ENCODE assay signal across 22 mouse cellular contexts in the genomic region with DNA sequence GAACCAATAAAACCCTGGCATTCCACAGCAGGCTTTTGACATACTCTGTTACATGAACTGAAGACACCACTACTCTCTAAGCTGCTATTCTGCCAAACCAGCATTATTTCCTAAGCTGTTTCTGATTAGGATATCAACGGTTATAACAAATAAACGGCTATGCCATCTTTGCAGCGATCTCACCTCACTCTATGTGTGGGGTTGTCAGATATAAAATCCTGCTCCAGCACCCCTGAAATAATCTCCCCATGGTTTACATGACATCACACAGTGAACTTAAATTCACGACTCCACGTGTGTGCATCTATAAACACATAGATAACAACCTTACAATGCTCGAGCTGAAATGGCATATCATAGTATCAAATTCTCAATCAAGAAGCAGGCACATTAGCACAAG. TPM values are rescaled to one million over a fixed set of nuclear protein-coding genes. Genes with fewer than 3 reads are reported as not detected.
A peak's percentile ranks its signal among the peaks of the same experiment; 100 is the strongest.
DNase-seq lines count a peak whose midpoint lies in the region; ATAC-seq and TF ChIP-seq lines count a peak whose summit lies in the region.
"Had no signal": no experiment of that assay in that cellular context is flagged by ENCODE, and none has a peak within 500 bp of the region (broad histone marks: within the 10 kb centered on the region; RNA-seq: fewer than 3 reads in every experiment).

No protein-coding gene starts in this region.

- peak; percentile 32; the same call in 1 of the 2 replicates for ATAC-seq in G1E (ENCODE audit: extremely low read depth, insufficient number of reproducible peaks, low FRiP score, poor library complexity, severe bottlenecking)
- ATAC-seq in megakaryocyte-erythroid progenitor cell, adult 5-6 weeks (replicated peaks; ENCODE audit: low FRiP score, low TSS enrichment, poor library complexity, severe bottlenecking): peak; percentile 87
- no peak for ATAC-seq in hindbrain, embryonic 12.5 days (ENCODE audit: low FRiP score)
- ATAC-seq: CD4-positive, CD25-positive, alpha-beta regulatory T cell, adult 4 months; forebrain, embryonic 14.5 days; forebrain, embryonic 16.5 days had no signal

- no peaks in the 10 kb centered on the region for H3K9me3 ChIP-seq in G1E (replicated peaks)
- no peaks in the 10 kb centered on the region for H3K9me3 ChIP-seq in hindbrain, embryonic 12.5 days (replicated peaks)
- H3K9me3 ChIP-seq: embryonic facial prominence, embryonic 13.5 days; embryonic facial prominence, embryonic 15.5 days; forebrain, embryonic 10.5 days; forebrain, embryonic 12.5 days had no signal

- no peak overlapping the region for H3K4me2 ChIP-seq in hindbrain, embryonic 12.5 days (replicated peaks)
- H3K4me2 ChIP-seq: embryonic facial prominence, embryonic 13.5 days; embryonic facial prominence, embryonic 15.5 days; forebrain, embryonic 12.5 days had no signal

- TF ChIP-seq CTCF in G1E (IDR thresholded peaks at IDR 0.05; ENCODE audit: low read depth, low read length): no peak
- TF ChIP-seq CTCF in layer of hippocampus, adult 2 months (conservative IDR thresholded peaks at IDR 0.05): no peak

- no peak overlapping the region for H3K9ac ChIP-seq in hindbrain, embryonic 12.5 days
- H3K9ac ChIP-seq: embryonic facial prominence, embryonic 13.5 days; embryonic facial prominence, embryonic 15.5 days; forebrain, embryonic 12.5 days had no signal

- H3K4me1 ChIP-seq in G1E (ENCODE audit: insufficient read depth, low read depth, low read length): peaks cover 23% of the 10 kb centered on the region
- peaks cover 2% of the 10 kb centered on the region; the same call in 1 of the 2 replicates for H3K4me1 ChIP-seq in hindbrain, embryonic 12.5 days

- WGBS in hindbrain, embryonic 12.5 days: 92% methylated on average over 6 of the region's 6 CpGs

- H3K27ac ChIP-seq in hindbrain, embryonic 12.5 days: no peak overlapping the region
- no peak overlapping the region for H3K27ac ChIP-seq in layer of hippocampus, adult 2 months
- H3K27ac ChIP-seq: embryonic facial prominence, embryonic 13.5 days; embryonic facial prominence, embryonic 15.5 days; forebrain, embryonic 10.5 days; forebrain, embryonic 12.5 days had no signal

- H3K4me3 ChIP-seq in G1E (ENCODE audit: low read depth, low read length): peak overlapping the region; percentile 30; the same call in 1 of the 2 replicates
- no peak overlapping the region for H3K4me3 ChIP-seq in hindbrain, embryonic 12.5 days
- no peak overlapping the region for H3K4me3 ChIP-seq in layer of hippocampus, adult 2 months
- H3K4me3 ChIP-seq: embryonic facial prominence, embryonic 13.5 days; embryonic facial prominence, embryonic 15.5 days; erythroblast, embryonic 14.5 days; forebrain, embryonic 10.5 days; forebrain, embryonic 12.5 days had no signal

- no peaks in the 10 kb centered on the region for H3K27me3 ChIP-seq in G1E (ENCODE audit: insufficient read depth, low read length)
- H3K27me3 ChIP-seq in hindbrain, embryonic 12.5 days: no peaks in the 10 kb centered on the region
- H3K27me3 ChIP-seq: CH12.LX; embryonic facial prominence, embryonic 13.5 days; embryonic facial prominence, embryonic 15.5 days; forebrain, embryonic 12.5 days had no signal

- H3K36me3 ChIP-seq in G1E (replicated peaks): peaks cover 18% of the 10 kb centered on the region
- no peaks in the 10 kb centered on the region for H3K36me3 ChIP-seq in hindbrain, embryonic 12.5 days
- H3K36me3 ChIP-seq: embryonic facial prominence, embryonic 13.5 days; forebrain, embryonic 10.5 days; forebrain, embryonic 12.5 days had no signal

- peak; percentile 4 for DNase-seq in G1E (ENCODE audit: low spot score)
- peak; percentile 48 for DNase-seq in NIH3T3 (ENCODE audit: low read depth)
- DNase-seq in layer of hippocampus, adult 2 months (ENCODE audit: low spot score in 2 of 2): no peak
- DNase-seq: B cell, adult 2 months; cerebellum, adult 11 months; cerebellum, adult 18-20 months; cerebellum, adult 8-10 months; cerebellum, adult 9-11 months; cerebellum, postnatal 14 days; cerebellum, postnatal 36 days; embryo, embryonic 11 days had no signal

RNA-seq across cellular contexts. Expression of gene Disp1, which starts 13.7 kb away (rescaled TPM):
- total RNA-seq in G1E (2014; fragmentation: Nextera tagmentation) (5.0 and 11.0 TPM in 2 replicates), G1E (2017) (3.0 and 3.8 TPM in 2 replicates)
- polyA plus RNA-seq in G1E (2012): 8.2 and 10.5 TPM in 2 replicates
- total RNA-seq in megakaryocyte-erythroid progenitor cell, adult 5-6 weeks (2014; fragmentation: Nextera tagmentation): 5.0 and 10.7 TPM in 2 replicates
- 3.2 and 9.9 TPM in 2 replicates for total RNA-seq in megakaryocyte-erythroid progenitor cell, adult 5-6 weeks (2017)
- 15.8 and 20.7 TPM in 2 replicates for polyA plus RNA-seq in hindbrain, embryonic 12.5 days (2016; fragmentation: Nextera tagmentation; extraction: Ambion mirVana)
- total RNA-seq in layer of hippocampus, adult 2 months (2021): 1 to 10 TPM; 4.6 to 5.8 TPM

Comparison
In these comparisons a context has a peak if more than half of its experiments do, and no peak if none do; other contexts are left out.
1. DNase-seq: peak in G1E (single experiment) and NIH3T3 (single experiment); none in layer of hippocampus, adult 2 months (0 of 2).